Mouse (Mus musculus): ENCODE measurements around the gene Klf5.

Klf5 gene

GRCm38 (mm10) chr14:99309606-99310005 is 11.1 kb downstream of the Klf5 start:
- no peak for DNase-seq (ENCODE audit: low spot score in 2 of 2)

- DNase-seq (ENCODE audit: low spot score in 2 of 2) = no peak
Measured at GRCm38 (mm10) chr14:99310358-99310757, 11.9 kb downstream of the Klf5 start.

- DNase-seq (ENCODE audit: low spot score in 2 of 2) = no peak
Measured at GRCm38 (mm10) chr14:99313062-99313461, 14.6 kb downstream of the Klf5 start.

GRCm38 (mm10) chr14:99316275-99316674 is 17.8 kb downstream of the Klf5 start:
- DNase-seq (ENCODE audit: low spot score in 2 of 2) = no peak

- DNase-seq (ENCODE audit: low spot score in 2 of 2) = no peak
Measured at GRCm38 (mm10) chr14:99320736-99321135, 22.2 kb downstream of the Klf5 start.

GRCm38 (mm10) chr14:99323376-99323775 is 24.9 kb downstream of the Klf5 start:
- no peak for DNase-seq (ENCODE audit: low spot score in 2 of 2)

GRCm38 (mm10) chr14:99324523-99324922 is 26.0 kb downstream of the Klf5 start:
- no peak for DNase-seq (ENCODE audit: low spot score in 2 of 2)

GRCm38 (mm10) chr14:99325597-99326472 is 27.3 kb downstream of the Klf5 start:
- no peak for DNase-seq (ENCODE audit: low spot score in 2 of 2)

GRCm38 (mm10) chr14:99336598-99336997 is 38.1 kb downstream of the Klf5 start:
- DNase-seq (ENCODE audit: low spot score in 2 of 2) = no peak

GRCm38 (mm10) chr14:99339021-99339420 is 40.5 kb downstream of the Klf5 start:
- no peak for DNase-seq (ENCODE audit: low spot score in 2 of 2)

GRCm38 (mm10) chr14:99339681-99340522 is 41.4 kb downstream of the Klf5 start:
- no peak for DNase-seq (ENCODE audit: low spot score in 2 of 2)

GRCm38 (mm10) chr14:99340703-99341102 is 42.2 kb downstream of the Klf5 start:
- DNase-seq (ENCODE audit: low spot score in 2 of 2) = no peak

- DNase-seq (ENCODE audit: low spot score in 2 of 2) = no peak
Measured at GRCm38 (mm10) chr14:99348175-99348764, 49.8 kb downstream of the Klf5 start.

GRCm38 (mm10) chr14:99349606-99350005 is 51.1 kb downstream of the Klf5 start:
- DNase-seq (ENCODE audit: low spot score in 2 of 2) = no peak

GRCm38 (mm10) chr14:99352989-99353388 is 54.5 kb downstream of the Klf5 start:
- no peak for DNase-seq (ENCODE audit: low spot score in 2 of 2)

- no peak for DNase-seq (ENCODE audit: low spot score in 2 of 2)
Measured at GRCm38 (mm10) chr14:99354046-99354445, 55.6 kb downstream of the Klf5 start.

GRCm38 (mm10) chr14:99354761-99355609 is 56.5 kb downstream of the Klf5 start:
- DNase-seq (ENCODE audit: low spot score in 2 of 2) = no peak

- DNase-seq (ENCODE audit: low spot score in 2 of 2) = no peak
Measured at GRCm38 (mm10) chr14:99355610-99355870, 57.0 kb downstream of the Klf5 start.

- DNase-seq (ENCODE audit: low spot score in 2 of 2) = no peak
Measured at GRCm38 (mm10) chr14:99362956-99363355, 64.5 kb downstream of the Klf5 start.

- DNase-seq (ENCODE audit: low spot score in 2 of 2) = no peak
Measured at GRCm38 (mm10) chr14:99364007-99364784, 65.7 kb downstream of the Klf5 start.

All from right cerebral cortex, postnatal 36 days (tissue).